Mouse (Mus musculus) G1E (cell line): ENCODE measurements at regions not wholly inside any gene's neighbourhood (a gene's known extent, or its start where the extent isn't known, plus 50 kb on each side); places are given as distances from the start of the nearest gene placed in this dataset.

Experiments used
- ATAC-seq: 2 replicates; pipeline ENCODE4 v1.8.0; 2016; ENCODE audit warnings: mild to moderate bottlenecking; ENCODE audit not compliant: insufficient number of reproducible peaks, poor library complexity, low FRiP score, severe bottlenecking; ENCODE audit errors: extremely low read depth
- DNase-seq: peaks from one replicate; pipeline ENCODE4 v3.0.0; 2012; ENCODE audit warnings: low spot score
- H3K27me3 ChIP-seq: 2 replicates; pipeline ENCODE4 v1.6.1; 2012; ENCODE audit warnings: mild to moderate bottlenecking, low read length, inconsistent platforms; ENCODE audit not compliant: insufficient read depth
- H3K36me3 ChIP-seq: replicated peaks from 2 replicates; pipeline ENCODE3; 2012; ENCODE audit warnings: mild to moderate bottlenecking, inconsistent platforms
- H3K4me1 ChIP-seq: 2 replicates; pipeline ENCODE4 v1.6.1; 2012; ENCODE audit warnings: low read depth, low read length, inconsistent platforms, mixed read lengths; ENCODE audit not compliant: insufficient read depth
- H3K4me3 ChIP-seq: 2 replicates; pipeline ENCODE4 v1.5.1; 2012; ENCODE audit warnings: low read depth, mild to moderate bottlenecking, inconsistent platforms, low read length, moderate library complexity, mixed read lengths
- H3K9me3 ChIP-seq: replicated peaks from 2 replicates; pipeline ENCODE4 v1.6.1; 2012; ENCODE audit warnings: inconsistent platforms
- CTCF ChIP-seq: IDR thresholded peaks from 2 replicates; pipeline ENCODE4 v1.5.1; 2012; ENCODE audit warnings: low read depth, low read length, inconsistent platforms, mixed read lengths
- GATA1 ChIP-seq: IDR thresholded peaks from 2 replicates; pipeline ENCODE4 v1.6.1; 2012; ENCODE audit warnings: borderline replicate concordance, low read length, inconsistent platforms, mixed read lengths
- GATA2 ChIP-seq: IDR thresholded peaks from 2 replicates; pipeline ENCODE4 v1.6.1; 2012; ENCODE audit warnings: low read depth, low read length, inconsistent platforms, borderline replicate concordance
- POLR2AphosphoS5 ChIP-seq: IDR thresholded peaks from 2 replicates; pipeline ENCODE4 v1.6.1; 2012; ENCODE audit warnings: low read depth, low read length, inconsistent platforms; ENCODE audit not compliant: insufficient replicate concordance
- TAL1 ChIP-seq: conservative IDR thresholded peaks from 2 replicates; pipeline ENCODE4 v1.6.1; 2012; ENCODE audit warnings: low read depth, low read length, inconsistent platforms, mixed read lengths

DNA sequence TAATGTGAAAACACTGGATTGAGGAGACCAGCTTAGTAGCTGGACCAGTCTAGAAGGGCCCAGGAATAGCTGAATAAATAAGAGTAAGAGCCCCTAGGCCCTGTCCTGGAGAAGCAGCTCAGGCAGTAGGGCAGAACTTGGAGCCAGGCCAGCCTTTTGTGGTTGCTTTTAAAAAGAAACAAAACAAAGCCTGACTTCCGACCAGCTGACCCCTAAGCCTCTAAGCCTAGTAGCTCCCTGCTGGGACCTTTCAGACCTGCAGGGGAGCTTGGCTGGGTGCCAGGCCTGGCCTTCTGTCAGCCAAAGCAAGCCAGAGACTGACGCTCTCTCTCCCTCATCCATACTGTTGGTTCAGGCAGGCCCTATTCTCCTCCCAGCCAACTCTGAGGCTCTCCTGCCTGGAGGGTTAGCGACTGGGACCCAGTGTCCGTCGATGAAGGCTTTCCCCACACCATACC lies 1183.7 kb upstream of the A1bg start:
- H3K27me3 ChIP-seq: no peaks in the 10 kb centered on the region
- H3K4me3 ChIP-seq: no peak overlapping the region
- peak; percentile 37 for DNase-seq
- peak; percentile 41; the same call in 1 of the 2 replicates for ATAC-seq
- peaks cover 5% of the 10 kb centered on the region for H3K9me3 ChIP-seq
- peaks cover 16% of the 10 kb centered on the region for H3K36me3 ChIP-seq
- no peak for TF ChIP-seq TAL1
- no peak for TF ChIP-seq POLR2AphosphoS5
- no peak for TF ChIP-seq GATA2
- TF ChIP-seq GATA1: no peak
- TF ChIP-seq CTCF: no peak
- peaks cover 51% of the 10 kb centered on the region for H3K4me1 ChIP-seq

- Histone ChIP-seq H3K36me3 (peaks cover 16% of the 10 kb centered on the region), H3K27me3 (no peaks in the 10 kb centered on the region), H3K4me3 (no peak overlapping the region), H3K4me1 (peaks cover 52% of the 10 kb centered on the region), H3K9me3 (peaks cover 5% of the 10 kb centered on the region)
- ATAC-seq (peak; percentile 65), DNase-seq (peak; percentile 53)
- TF ChIP-seq TAL1: no peak
- TF ChIP-seq POLR2AphosphoS5: no peak
- TF ChIP-seq GATA2: no peak
- TF ChIP-seq GATA1: no peak
- TF ChIP-seq CTCF: no peak
Measured at GRCm38 (mm10) chr15:62105483-62105882, 1182.7 kb upstream of the A1bg start.

GRCm38 (mm10) chr15:62104653-62105052 lies 1181.8 kb upstream of the A1bg start:
- Histone ChIP-seq H3K27me3 (no peaks in the 10 kb centered on the region), H3K4me3 (no peak overlapping the region), H3K36me3 (peaks cover 16% of the 10 kb centered on the region), H3K4me1 (peaks cover 57% of the 10 kb centered on the region), H3K9me3 (peaks cover 5% of the 10 kb centered on the region)
- ATAC-seq (no peak), DNase-seq (no peak)
- TF ChIP-seq TAL1: no peak
- no peak for TF ChIP-seq POLR2AphosphoS5
- no peak for TF ChIP-seq GATA1
- TF ChIP-seq GATA2: no peak
- no peak for TF ChIP-seq CTCF

DNA sequence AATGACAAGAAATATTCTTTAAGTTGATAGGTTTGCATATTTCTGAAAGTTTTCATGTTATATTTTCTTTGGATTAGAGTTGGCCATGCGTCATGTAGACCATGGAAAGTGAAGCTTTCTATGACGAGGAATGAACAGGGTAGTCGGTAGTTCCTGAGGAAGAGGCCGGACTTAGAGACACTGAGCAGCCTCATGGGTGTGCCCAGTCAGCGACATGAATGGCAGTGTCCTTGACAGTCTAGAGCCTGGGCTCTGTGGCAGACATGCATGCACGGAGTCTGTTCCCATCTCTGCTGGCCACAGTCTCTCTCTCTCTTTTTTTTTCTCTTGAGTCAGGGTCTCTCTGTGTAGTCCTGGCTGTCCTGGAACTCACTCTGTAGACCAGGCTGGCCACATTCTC lies 1176.9 kb upstream of the A1bg start:
- ATAC-seq: peak; percentile 52
- TF ChIP-seq CTCF (no peak), POLR2AphosphoS5 (no peak), TAL1 (no peak), GATA2 (no peak), GATA1 (no peak)
- DNase-seq: peak; percentile 23
- H3K27me3 ChIP-seq: no peaks in the 10 kb centered on the region
- peak overlapping the region; percentile 60; the same call in 1 of the 2 replicates for H3K4me3 ChIP-seq
- peaks cover 5% of the 10 kb centered on the region for H3K9me3 ChIP-seq
- H3K4me1 ChIP-seq: peaks cover 57% of the 10 kb centered on the region
- H3K36me3 ChIP-seq: peaks cover 9% of the 10 kb centered on the region

DNA sequence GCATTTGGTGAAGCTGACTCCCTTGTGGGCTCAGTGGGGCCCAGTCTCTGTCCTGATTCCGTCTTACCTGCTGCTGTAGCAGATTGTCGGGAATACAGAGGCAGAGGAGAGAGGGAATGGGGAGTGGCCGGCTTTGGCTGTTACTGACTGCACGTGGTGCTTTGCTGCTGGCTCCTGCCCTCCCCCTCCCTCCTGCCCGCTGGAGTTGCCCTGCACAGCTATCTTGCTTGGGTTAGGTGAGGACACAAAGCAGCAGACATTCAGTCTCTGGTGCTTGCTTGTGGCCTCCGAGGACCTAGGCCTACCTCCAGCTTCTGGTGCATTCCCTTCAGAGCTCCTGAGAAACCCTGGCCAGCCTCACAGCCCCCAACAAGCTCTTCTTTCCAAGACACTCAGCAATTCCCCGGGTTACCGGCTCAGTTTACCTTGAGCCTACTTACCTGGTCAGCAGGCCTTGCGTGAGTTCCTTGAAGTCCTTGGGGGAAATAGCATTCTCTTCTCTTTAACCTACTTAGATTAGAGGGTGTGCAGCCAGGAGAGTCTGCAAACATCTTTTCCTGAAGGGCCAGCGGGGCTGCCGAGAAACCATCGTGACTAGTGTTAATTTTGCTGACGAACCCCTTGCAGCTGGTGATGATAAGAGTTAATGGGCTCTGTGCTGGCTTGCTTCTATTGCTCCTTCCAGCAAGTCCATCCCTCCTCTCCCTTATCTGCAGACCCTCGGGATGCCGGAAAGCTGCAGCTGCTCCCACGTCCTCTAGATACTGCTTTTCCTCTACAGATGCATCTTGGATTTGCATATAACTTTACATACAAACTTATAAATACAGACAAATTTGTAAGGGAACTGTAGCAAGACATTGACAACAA lies 1176.2 kb upstream of the A1bg start:
- peaks cover 54% of the 10 kb centered on the region for H3K4me1 ChIP-seq
- no peaks in the 10 kb centered on the region for H3K27me3 ChIP-seq
- ATAC-seq: peak; percentile 81
- H3K4me3 ChIP-seq: peak overlapping the region; percentile 67
- DNase-seq: peak; percentile 54
- H3K9me3 ChIP-seq: peaks cover 5% of the 10 kb centered on the region
- peaks cover 9% of the 10 kb centered on the region for H3K36me3 ChIP-seq
- TF ChIP-seq GATA2 (no peak), TAL1 (peak; percentile 56)

GRCm38 (mm10) chr15:62096778-62097177 lies 1174.0 kb upstream of the A1bg start:
- ATAC-seq (no peak), DNase-seq (no peak)
- Histone ChIP-seq H3K4me1 (peaks cover 67% of the 10 kb centered on the region), H3K27me3 (no peaks in the 10 kb centered on the region), H3K9me3 (no peaks in the 10 kb centered on the region), H3K36me3 (peaks cover 8% of the 10 kb centered on the region), H3K4me3 (no peak overlapping the region)
- no peak for TF ChIP-seq POLR2AphosphoS5
- TF ChIP-seq TAL1: no peak
- TF ChIP-seq GATA1: no peak
- no peak for TF ChIP-seq GATA2
- no peak for TF ChIP-seq CTCF
